Mouse (Mus musculus) lung, postnatal 0 days (tissue): ENCODE measurements around the gene Ctns. TPM values are rescaled to one million over a fixed set of nuclear protein-coding genes. Genes with fewer than 3 reads are reported as not detected.
A peak's percentile ranks its signal among the peaks of the same experiment; 100 is the strongest.

Experiments
- ATAC-seq: fragments of 200-750 bp; cut with Nextera tagmentation; 2 replicates; pipeline ENCODE4 v1.8.0; 2017; ENCODE audit warnings: moderate library complexity
- DNase-seq: peaks from one replicate; pipeline ENCODE4 v3.0.0-alpha.2; 2016; ENCODE audit warnings: low spot score
- H3K27ac ChIP-seq: fragments of 300-500 bp; sonication (generic); 2 replicates; pipeline ENCODE4 v1.5.1; 2014; ENCODE audit warnings: antibody characterized with exemption, mild to moderate bottlenecking, low read length, mixed read lengths
- H3K27me3 ChIP-seq: fragments of 300-500 bp; sonication (generic); replicated peaks from 2 replicates; pipeline ENCODE4 v1.6.1; 2014; ENCODE audit warnings: low read length, mixed read lengths; ENCODE audit not compliant: insufficient read depth
- H3K36me3 ChIP-seq: fragments of 300-500 bp; sonication (generic); 2 replicates; pipeline ENCODE4 v1.6.1; 2014; ENCODE audit warnings: low read length, mixed read lengths; ENCODE audit not compliant: insufficient read depth
- H3K4me1 ChIP-seq: fragments of 300-500 bp; sonication (generic); 2 replicates; pipeline ENCODE4 v1.6.1; 2014; ENCODE audit warnings: antibody characterized with exemption, low read depth, low read length, mixed read lengths; ENCODE audit not compliant: insufficient read depth
- H3K4me2 ChIP-seq: fragments of 300-500 bp; sonication (generic); replicated peaks from 2 replicates; pipeline ENCODE4 v1.6.1; 2014; ENCODE audit warnings: low read depth, mild to moderate bottlenecking, low read length, moderate library complexity, mixed read lengths
- H3K4me3 ChIP-seq: fragments of 300-500 bp; sonication (generic); 2 replicates; pipeline ENCODE4 v1.5.1; 2014; ENCODE audit warnings: low read depth, low read length
- H3K9ac ChIP-seq: fragments of 300-500 bp; sonication (generic); replicated peaks from 2 replicates; pipeline ENCODE4 v1.6.1; 2014; ENCODE audit warnings: low read depth, mild to moderate bottlenecking
- H3K9me3 ChIP-seq: fragments of 300-500 bp; sonication (generic); 2 replicates; pipeline ENCODE4 v1.6.1; 2016; ENCODE audit warnings: low read length, mixed read lengths
- CTCF ChIP-seq: IDR thresholded peaks from 2 replicates; pipeline ENCODE4 v1.5.1; 2016; ENCODE audit warnings: antibody characterized with exemption, mild to moderate bottlenecking
- EP300 ChIP-seq: IDR thresholded peaks from 2 replicates; pipeline ENCODE4 v1.6.1; 2016; ENCODE audit warnings: antibody characterized with exemption, mild to moderate bottlenecking, control low read depth
- WGBS: fragments of 180-500 bp; shearing (Covaris S2); extraction: QIAGEN DNeasy Blood & Tissue Kit; methylation state at CpG from one replicate; pipeline ENCODE4 v1.1.7; 2014; 5-methylcytosine and 5-hydroxymethylcytosine counted together
- polyA plus RNA-seq: library from polyadenylated mRNA; unstranded; fragments of >200 nt; fragmentation: Nextera tagmentation; extraction: Ambion mirVana; gene quantifications from 2 replicates; pipeline ENCODE4 v1.2.1, GENCODE M21; 2015

The Ctns gene
- 15.2 and 16.2 TPM in 2 replicates for polyA plus RNA-seq

GRCm38 (mm10) chr11:73198603-73199229, at the start of gene Ctns:
Gene Ctns, minus strand, starts transcription at chr11:73199042.
- Histone ChIP-seq H3K27ac (peak within 1 kb of the TSS; percentile 52; the same call in 1 of the 2 replicates), H3K4me1 (peaks cover 12% of the 10 kb centered on the region), H3K4me3 (peak within 1 kb of the TSS; percentile 59), H3K9me3 (no peaks in the 10 kb centered on the region), H3K36me3 (no peaks in the 10 kb centered on the region), H3K9ac (peak within 1 kb of the TSS; percentile 75), H3K27me3 (no peaks in the 10 kb centered on the region), H3K4me2 (peak within 1 kb of the TSS; percentile 98)
- DNase-seq: peak; percentile 98
- WGBS: 2% methylated on average over 22 of the region's 22 CpGs
- ATAC-seq: peak; percentile 96
- peak; percentile 12; the same call in 1 of the 2 replicates for TF ChIP-seq CTCF
- TF ChIP-seq EP300: no peak

- 79% methylated on average over 4 of the region's 4 CpGs for WGBS
- H3K9me3 ChIP-seq: no peaks in the 10 kb centered on the region
- no peak overlapping the region for H3K4me3 ChIP-seq
- DNase-seq (no peak), ATAC-seq (no peak)
- no peaks in the 10 kb centered on the region for H3K4me1 ChIP-seq
- no peak overlapping the region for H3K9ac ChIP-seq
- H3K36me3 ChIP-seq: no peaks in the 10 kb centered on the region
- H3K27ac ChIP-seq: no peak overlapping the region
- H3K27me3 ChIP-seq: no peaks in the 10 kb centered on the region
- TF ChIP-seq EP300: no peak
- TF ChIP-seq CTCF: no peak
- H3K4me2 ChIP-seq: no peak overlapping the region
These were observed 43.9 kb upstream of the Ctns start for GRCm38 (mm10) chr11:73242777-73243176.

- H3K4me1 ChIP-seq: no peaks in the 10 kb centered on the region
- no peak for ATAC-seq
- 75% methylated on average over 6 of the region's 6 CpGs for WGBS
These were observed 43.4 kb upstream of the Ctns start for GRCm38 (mm10) chr11:73242199-73242598.

GRCm38 (mm10) chr11:73236731-73237130, 37.9 kb upstream of the Ctns start:
- no peaks in the 10 kb centered on the region for H3K9me3 ChIP-seq
- DNase-seq (peak; percentile 8), ATAC-seq (no peak)
- no peaks in the 10 kb centered on the region for H3K4me1 ChIP-seq
- 52% methylated on average over 3 of the region's 3 CpGs for WGBS
- no peaks in the 10 kb centered on the region for H3K27me3 ChIP-seq
- H3K4me3 ChIP-seq: no peak overlapping the region
- TF ChIP-seq CTCF: no peak
- no peak for TF ChIP-seq EP300
- H3K9ac ChIP-seq: no peak overlapping the region
- H3K27ac ChIP-seq: no peak overlapping the region
- H3K4me2 ChIP-seq: no peak overlapping the region
- no peaks in the 10 kb centered on the region for H3K36me3 ChIP-seq

More at GRCm38 (mm10) chr11:73242199-73242598, 43.4 kb upstream of the Ctns start:
- H3K4me2 ChIP-seq: no peak overlapping the region
- no peak overlapping the region for H3K4me3 ChIP-seq
- no peaks in the 10 kb centered on the region for H3K27me3 ChIP-seq
- no peak for TF ChIP-seq EP300
- TF ChIP-seq CTCF: no peak
- H3K9me3 ChIP-seq: no peaks in the 10 kb centered on the region
- no peaks in the 10 kb centered on the region for H3K36me3 ChIP-seq
- no peak overlapping the region for H3K9ac ChIP-seq
- no peak overlapping the region for H3K27ac ChIP-seq
- no peak for DNase-seq

GRCm38 (mm10) chr11:73235990-73236701, 37.3 kb upstream of the Ctns start:
- Histone ChIP-seq H3K27me3 (no peaks in the 10 kb centered on the region), H3K9me3 (no peaks in the 10 kb centered on the region), H3K9ac (no peak overlapping the region), H3K4me3 (no peak overlapping the region), H3K36me3 (no peaks in the 10 kb centered on the region), H3K4me1 (no peaks in the 10 kb centered on the region), H3K27ac (no peak overlapping the region), H3K4me2 (no peak overlapping the region)
- no peak for TF ChIP-seq CTCF
- no peak for TF ChIP-seq EP300
- WGBS: 17% methylated on average over 5 of the region's 5 CpGs
- peak; percentile 71 for DNase-seq
- peak; percentile 63 for ATAC-seq

- no peak for ATAC-seq
- Histone ChIP-seq H3K36me3 (no peaks in the 10 kb centered on the region), H3K9me3 (no peaks in the 10 kb centered on the region), H3K27me3 (no peaks in the 10 kb centered on the region), H3K4me2 (no peak within 1 kb of the TSS), H3K27ac (no peak within 1 kb of the TSS), H3K4me3 (no peak within 1 kb of the TSS), H3K9ac (no peak within 1 kb of the TSS), H3K4me1 (no peaks in the 10 kb centered on the region)
- no peak for DNase-seq
- TF ChIP-seq CTCF (no peak), EP300 (no peak)
- 83% methylated on average over 5 of the region's 5 CpGs for WGBS
These were observed 35.1 kb upstream of the Ctns start, which contains the start of gene Trpv1 for GRCm38 (mm10) chr11:73233992-73234391. Gene Trpv1, plus strand, starts transcription at chr11:73234292.
